Mouse (Mus musculus): ENCODE data around the gene Fyb. TPM values are rescaled to one million over a fixed set of nuclear protein-coding genes. Genes with fewer than 3 reads are reported as not detected.

The Fyb gene
- polyA plus RNA-seq, 1 experiment = 1,175 TPM

DNA sequence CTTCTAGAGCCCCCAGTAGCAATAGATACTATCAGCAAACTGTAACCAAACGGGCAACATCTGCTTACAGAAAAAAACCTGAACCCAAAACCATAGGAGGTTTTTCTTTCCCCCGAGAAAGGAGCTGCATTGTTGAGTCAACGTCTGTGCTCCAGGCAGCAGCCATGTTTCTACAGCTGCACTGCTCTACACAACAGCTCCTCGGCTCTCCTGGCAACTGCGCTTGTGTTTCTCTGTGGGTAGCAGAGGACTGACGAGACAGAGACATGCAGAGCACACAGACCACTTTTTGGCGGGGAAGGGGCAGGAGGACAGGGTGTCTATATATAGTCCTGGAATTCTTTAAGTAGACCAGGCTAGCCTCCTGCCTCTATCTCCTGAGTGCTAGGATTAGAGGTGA lies 65.5 kb downstream of the Fyb start:
- Histone ChIP-seq H3K4me1 (peaks cover 92% of the 10 kb centered on the region), H3K27me3 (replicated peaks) (no peaks in the 10 kb centered on the region), H3K9me3 (no peaks in the 10 kb centered on the region), H3K4me3 (replicated peaks) (no peak overlapping the region), H3K36me3 (replicated peaks; ENCODE audit: low read length) (peaks cover 94% of the 10 kb centered on the region)
- no peak for TF ChIP-seq FLI1 (IDR thresholded peaks at IDR 0.05; ENCODE audit: low read length)
- TF ChIP-seq GATA1 (IDR thresholded peaks at IDR 0.05; ENCODE audit: borderline replicate concordance, low read length) = no peak

DNA sequence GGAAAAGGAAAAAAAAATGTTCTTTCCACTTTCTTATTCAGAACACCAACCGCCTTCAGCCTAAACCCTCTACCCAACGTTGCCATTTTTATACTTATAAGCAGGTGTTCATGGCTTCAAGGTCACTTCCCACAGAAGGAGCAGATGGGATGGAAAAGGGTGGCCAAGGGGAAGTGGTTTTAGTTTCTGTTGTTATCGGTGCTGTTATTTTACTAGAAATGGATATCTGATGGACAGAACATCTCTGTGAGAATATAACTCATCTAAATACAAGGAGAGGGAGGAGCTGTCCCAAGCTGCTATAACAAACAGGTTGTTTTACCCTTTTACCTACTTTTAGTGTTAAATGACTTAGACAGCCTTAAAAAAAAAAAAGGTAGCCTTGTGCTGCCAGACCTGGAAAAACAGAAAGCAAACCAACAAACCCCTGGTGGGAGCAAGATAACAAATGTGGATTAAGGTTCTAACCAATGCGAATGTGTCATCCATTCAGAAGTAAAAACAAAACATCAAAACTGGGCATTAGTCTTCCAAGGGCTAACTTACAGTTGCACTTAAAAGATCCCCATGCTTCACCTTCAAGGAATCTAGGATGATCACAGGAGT lies 68.3 kb downstream of the Fyb start:
- peaks cover 94% of the 10 kb centered on the region for H3K36me3 ChIP-seq (replicated peaks; ENCODE audit: low read length)
- no peak overlapping the region for H3K4me3 ChIP-seq (replicated peaks)
- no peaks in the 10 kb centered on the region for H3K9me3 ChIP-seq
- peaks cover 84% of the 10 kb centered on the region for H3K4me1 ChIP-seq
- no peak for TF ChIP-seq FLI1 (IDR thresholded peaks at IDR 0.05; ENCODE audit: low read length)
- no peak for TF ChIP-seq GATA1 (IDR thresholded peaks at IDR 0.05; ENCODE audit: borderline replicate concordance, low read length)
- H3K27me3 ChIP-seq (replicated peaks) = no peaks in the 10 kb centered on the region

DNA sequence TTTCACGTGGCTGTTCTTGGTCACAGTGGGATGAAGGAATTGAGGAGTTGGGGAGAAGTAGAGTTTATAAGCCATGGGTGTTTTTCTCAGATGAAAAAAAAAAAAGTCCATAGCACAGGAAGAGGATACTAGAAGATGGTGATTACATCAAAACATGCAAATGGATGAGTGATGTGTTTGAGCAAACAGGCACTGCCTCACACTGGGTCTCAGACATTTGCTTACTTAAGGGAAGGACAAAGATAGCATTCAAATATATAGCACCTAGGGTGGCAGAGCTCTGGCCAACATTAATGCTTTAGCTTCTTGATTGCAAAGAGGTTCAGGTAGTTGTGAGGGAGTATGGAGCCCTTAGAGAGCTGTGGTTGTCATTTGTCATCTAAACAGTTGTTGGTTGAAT lies 68.9 kb downstream of the Fyb start:
- H3K27me3 ChIP-seq (replicated peaks) = no peaks in the 10 kb centered on the region
- H3K4me1 ChIP-seq = peaks cover 84% of the 10 kb centered on the region
- H3K9me3 ChIP-seq = no peaks in the 10 kb centered on the region
- no peak overlapping the region for H3K4me3 ChIP-seq (replicated peaks)
- TF ChIP-seq GATA1 (IDR thresholded peaks at IDR 0.05; ENCODE audit: borderline replicate concordance, low read length) (no peak), FLI1 (IDR thresholded peaks at IDR 0.05; ENCODE audit: low read length) (no peak)
- peaks cover 94% of the 10 kb centered on the region for H3K36me3 ChIP-seq (replicated peaks; ENCODE audit: low read length)

DNA sequence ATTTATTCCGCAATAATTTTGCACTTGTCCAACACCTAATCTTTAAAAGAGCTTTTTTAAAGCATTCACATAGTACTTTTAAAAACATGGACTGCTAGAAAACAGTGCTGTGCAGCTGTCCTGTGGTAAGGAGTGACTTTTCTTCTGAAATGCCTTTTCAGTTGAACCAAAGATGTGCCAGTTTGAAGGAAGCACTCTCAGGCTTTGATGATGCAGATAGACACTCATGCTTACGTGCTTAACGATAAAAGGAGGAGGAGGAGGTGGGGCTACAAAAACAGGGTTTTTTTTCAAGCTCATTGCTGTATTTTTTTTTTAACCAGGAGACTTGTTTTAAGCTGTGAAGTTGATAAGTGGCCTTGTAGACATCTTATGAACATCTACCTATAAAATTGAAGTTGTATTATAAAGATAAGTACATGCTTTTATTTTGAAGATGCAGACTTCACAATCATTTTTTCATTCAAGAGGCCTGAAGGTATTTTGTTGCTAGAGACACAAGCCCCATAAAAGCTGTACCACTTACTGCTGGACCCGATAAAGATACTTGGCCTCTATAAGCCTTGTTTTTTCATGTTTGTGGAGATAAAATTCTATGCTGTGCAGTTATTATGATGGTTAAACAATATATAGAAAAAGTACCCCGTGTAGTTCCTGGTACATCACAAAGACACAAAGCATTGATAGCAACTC lies 70.1 kb downstream of the Fyb start:
- TF ChIP-seq FLI1 (IDR thresholded peaks at IDR 0.05; ENCODE audit: low read length) = no peak
- TF ChIP-seq GATA1 (IDR thresholded peaks at IDR 0.05; ENCODE audit: borderline replicate concordance, low read length) = no peak
- Histone ChIP-seq H3K4me1 (peaks cover 86% of the 10 kb centered on the region), H3K9me3 (no peaks in the 10 kb centered on the region), H3K36me3 (replicated peaks; ENCODE audit: low read length) (peaks cover 89% of the 10 kb centered on the region), H3K4me3 (replicated peaks) (no peak overlapping the region), H3K27me3 (replicated peaks) (no peaks in the 10 kb centered on the region)

DNA sequence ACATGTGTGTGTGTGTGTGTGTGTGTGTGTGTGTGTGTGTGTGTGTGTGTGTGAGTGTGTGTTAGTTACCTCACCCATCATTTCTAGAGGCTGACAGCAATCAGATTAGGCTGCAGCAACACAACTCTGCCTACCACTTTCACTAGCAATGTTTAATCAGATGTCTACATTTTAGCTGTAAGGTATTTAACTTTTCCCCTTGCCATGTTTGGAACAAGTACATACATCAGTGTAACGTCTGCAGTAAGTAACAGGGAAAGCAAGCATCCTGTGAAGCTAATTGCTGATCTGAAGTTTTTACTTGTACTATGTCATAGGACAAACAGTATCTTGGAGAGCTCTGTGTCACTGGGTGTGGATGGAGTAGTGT lies 70.6 kb downstream of the Fyb start:
- Histone ChIP-seq H3K4me1 (peaks cover 88% of the 10 kb centered on the region), H3K27me3 (replicated peaks) (no peaks in the 10 kb centered on the region), H3K9me3 (no peaks in the 10 kb centered on the region), H3K4me3 (replicated peaks) (no peak overlapping the region), H3K36me3 (replicated peaks; ENCODE audit: low read length) (peaks cover 87% of the 10 kb centered on the region)
- TF ChIP-seq FLI1 (IDR thresholded peaks at IDR 0.05; ENCODE audit: low read length) (no peak), GATA1 (IDR thresholded peaks at IDR 0.05; ENCODE audit: borderline replicate concordance, low read length) (no peak)

DNA sequence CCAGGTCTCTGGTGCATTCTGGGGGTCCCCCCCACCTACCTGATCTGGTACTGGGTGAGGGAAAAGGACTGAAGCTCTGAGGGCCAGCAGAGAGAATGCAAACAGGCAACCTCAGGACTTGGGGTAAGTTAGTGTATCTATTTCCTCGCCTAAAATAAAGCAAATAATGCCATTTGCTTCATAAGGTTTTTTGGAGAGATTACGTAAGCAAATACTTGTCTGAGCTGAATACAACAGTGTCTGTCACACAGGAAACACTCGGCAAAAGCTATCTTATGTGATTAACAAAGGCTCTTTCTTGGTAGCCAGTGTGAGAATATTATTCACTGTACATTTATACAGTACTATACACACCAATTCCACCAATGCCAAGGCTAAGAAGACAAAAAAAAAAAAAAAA lies 76.0 kb downstream of the Fyb start:
- peaks cover 82% of the 10 kb centered on the region for H3K36me3 ChIP-seq (replicated peaks; ENCODE audit: low read length)
- TF ChIP-seq FLI1 (IDR thresholded peaks at IDR 0.05; ENCODE audit: low read length) = no peak
- TF ChIP-seq GATA1 (IDR thresholded peaks at IDR 0.05; ENCODE audit: borderline replicate concordance, low read length) = no peak
- H3K4me3 ChIP-seq (replicated peaks) = no peak overlapping the region
- peaks cover 81% of the 10 kb centered on the region for H3K4me1 ChIP-seq
- no peaks in the 10 kb centered on the region for H3K9me3 ChIP-seq
- H3K27me3 ChIP-seq (replicated peaks) = no peaks in the 10 kb centered on the region

DNA sequence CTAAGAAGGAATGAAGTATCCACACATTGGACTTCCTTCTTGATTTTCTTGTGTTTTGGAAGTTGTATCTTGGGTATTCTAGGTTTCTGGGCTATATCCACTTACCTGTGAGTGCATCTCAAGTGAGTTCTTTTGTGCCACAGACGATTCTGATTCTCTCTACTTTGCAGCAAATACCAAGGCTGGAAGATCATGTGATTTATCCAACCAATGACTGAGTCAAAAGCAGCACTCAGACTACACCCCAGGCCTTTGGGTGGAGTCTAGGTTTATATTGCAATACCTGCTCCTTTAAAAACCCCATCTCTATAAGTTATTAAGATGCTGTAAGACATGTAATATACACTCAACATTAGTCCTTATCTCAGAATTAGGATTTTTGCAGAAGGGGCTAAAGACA lies 77.7 kb downstream of the Fyb start:
- peaks cover 82% of the 10 kb centered on the region for H3K36me3 ChIP-seq (replicated peaks; ENCODE audit: low read length)
- TF ChIP-seq FLI1 (IDR thresholded peaks at IDR 0.05; ENCODE audit: low read length) (no peak), GATA1 (IDR thresholded peaks at IDR 0.05; ENCODE audit: borderline replicate concordance, low read length) (no peak)
- H3K9me3 ChIP-seq = no peaks in the 10 kb centered on the region
- H3K4me3 ChIP-seq (replicated peaks) = no peak overlapping the region
- peaks cover 80% of the 10 kb centered on the region for H3K4me1 ChIP-seq
- H3K27me3 ChIP-seq (replicated peaks) = no peaks in the 10 kb centered on the region

DNA sequence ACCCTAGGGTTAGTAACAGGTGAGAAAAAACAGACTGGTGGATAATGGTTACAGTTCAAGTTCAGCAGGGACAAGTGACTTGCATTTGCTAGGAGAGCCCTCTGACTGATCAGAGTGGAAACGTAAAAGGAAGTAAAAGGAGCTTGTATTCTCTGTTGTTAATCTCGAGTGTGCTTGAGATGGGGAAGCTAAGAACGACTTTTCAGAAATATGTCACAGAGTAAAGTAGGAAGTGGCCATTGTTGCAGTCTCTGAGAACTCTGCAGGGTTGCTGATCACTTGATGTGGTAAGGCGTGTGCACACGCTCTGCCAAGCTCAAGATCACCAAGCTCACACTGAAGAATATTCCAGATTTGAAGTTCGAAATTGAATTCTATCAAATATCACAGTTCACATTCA lies 78.7 kb downstream of the Fyb start:
- TF ChIP-seq GATA1 (IDR thresholded peaks at IDR 0.05; ENCODE audit: borderline replicate concordance, low read length) (no peak), FLI1 (IDR thresholded peaks at IDR 0.05; ENCODE audit: low read length) (no peak)
- no peaks in the 10 kb centered on the region for H3K27me3 ChIP-seq (replicated peaks)
- H3K4me3 ChIP-seq (replicated peaks) = no peak overlapping the region
- peaks cover 70% of the 10 kb centered on the region for H3K4me1 ChIP-seq
- peaks cover 79% of the 10 kb centered on the region for H3K36me3 ChIP-seq (replicated peaks; ENCODE audit: low read length)
- no peaks in the 10 kb centered on the region for H3K9me3 ChIP-seq

DNA sequence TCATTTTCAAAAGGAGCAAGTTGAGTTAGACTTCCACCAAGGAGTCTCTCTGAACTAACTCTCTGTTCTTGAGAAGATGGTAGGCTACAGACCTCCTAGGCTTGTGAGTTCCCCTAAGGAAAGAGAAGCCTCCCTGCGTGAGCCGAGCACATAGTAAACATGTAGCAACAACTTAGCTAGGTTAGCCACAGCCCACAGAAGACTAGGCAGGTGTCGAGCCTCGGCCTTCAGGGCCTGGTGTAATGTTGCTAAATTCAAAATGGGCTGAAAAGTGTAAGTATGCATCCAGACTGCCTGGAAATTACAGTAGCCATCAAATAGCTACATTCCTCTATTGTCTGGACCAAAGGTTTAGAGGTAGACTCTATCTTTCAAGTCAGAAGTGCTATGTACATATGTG lies 79.3 kb downstream of the Fyb start:
- H3K36me3 ChIP-seq (replicated peaks; ENCODE audit: low read length) = peaks cover 79% of the 10 kb centered on the region
- no peaks in the 10 kb centered on the region for H3K27me3 ChIP-seq (replicated peaks)
- TF ChIP-seq FLI1 (IDR thresholded peaks at IDR 0.05; ENCODE audit: low read length) (no peak), GATA1 (IDR thresholded peaks at IDR 0.05; ENCODE audit: borderline replicate concordance, low read length) (no peak)
- H3K4me1 ChIP-seq = peaks cover 63% of the 10 kb centered on the region
- no peak overlapping the region for H3K4me3 ChIP-seq (replicated peaks)
- no peaks in the 10 kb centered on the region for H3K9me3 ChIP-seq

DNA sequence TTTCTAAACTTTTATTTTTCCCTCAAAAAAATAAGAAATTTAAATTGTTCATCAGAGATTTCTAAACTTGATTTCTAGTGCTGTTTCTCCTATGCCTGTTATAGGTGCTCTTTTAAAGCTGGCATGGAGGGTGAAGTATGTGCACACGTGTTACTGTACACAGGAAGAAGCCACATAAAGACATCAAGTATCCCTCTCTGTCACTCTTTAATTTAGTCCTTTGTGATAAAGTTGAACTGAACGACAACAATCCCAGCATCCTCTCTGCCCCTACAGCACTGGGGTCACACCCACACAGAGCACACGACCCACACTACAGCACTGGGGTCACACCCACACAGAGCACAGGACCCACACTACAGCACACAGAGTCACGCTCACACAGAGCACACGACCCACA lies 88.0 kb downstream of the Fyb start:
- peaks cover 80% of the 10 kb centered on the region for H3K36me3 ChIP-seq (replicated peaks; ENCODE audit: low read length)
- TF ChIP-seq FLI1 (IDR thresholded peaks at IDR 0.05; ENCODE audit: low read length) (no peak), GATA1 (IDR thresholded peaks at IDR 0.05; ENCODE audit: borderline replicate concordance, low read length) (no peak)
- H3K27me3 ChIP-seq (replicated peaks) = no peaks in the 10 kb centered on the region
- H3K4me1 ChIP-seq = peaks cover 25% of the 10 kb centered on the region
- H3K4me3 ChIP-seq (replicated peaks) = no peak overlapping the region
- H3K9me3 ChIP-seq = no peaks in the 10 kb centered on the region
